In genomic region chr6:106933584-106933983, GRCm38 (mm10) we compare ENCODE assay signal across 23 mouse cellular contexts.
"Had no signal": no experiment of that assay in that cellular context is flagged by ENCODE, and none has a peak within 500 bp of the region (broad histone marks: within the 10 kb centered on the region; RNA-seq: fewer than 3 reads in every experiment).

No protein-coding gene starts in this region.

- ATAC-seq: liver, embryonic 12.5 days; midbrain, embryonic 13.5 days; midbrain, embryonic 16.5 days had no signal

- DNase-seq: kidney, adult 18-20 months; kidney, adult 9 months; kidney, postnatal 14 days; layer of hippocampus, adult 9-11 months; liver; lung, adult 18-20 months; lung, postnatal 10 days; lung, postnatal 36 days; thymus, adult 2 months; thymus, postnatal 14 days; thymus, postnatal 4 days had no signal

- H3K4me2 ChIP-seq: limb, embryonic 13.5 days; liver, embryonic 12.5 days; liver, embryonic 15.5 days; lung, embryonic 15.5 days; midbrain, embryonic 13.5 days; neural tube, embryonic 13.5 days had no signal

- H3K36me3 ChIP-seq: limb, embryonic 10.5 days; limb, embryonic 13.5 days; liver, embryonic 12.5 days; liver, embryonic 15.5 days; lung, embryonic 15.5 days; midbrain, embryonic 10.5 days; midbrain, embryonic 13.5 days; neural tube, embryonic 13.5 days had no signal

- H3K27me3 ChIP-seq: limb, embryonic 13.5 days; liver, embryonic 12.5 days; liver, embryonic 15.5 days; lung, embryonic 15.5 days; megakaryocyte, embryonic 14.5 days; midbrain, embryonic 13.5 days; neural tube, embryonic 13.5 days had no signal

- H3K4me1 ChIP-seq: limb, embryonic 10.5 days; limb, embryonic 13.5 days; liver, embryonic 12.5 days; liver, embryonic 15.5 days; lung, embryonic 15.5 days; megakaryocyte, embryonic 14.5 days; midbrain, embryonic 10.5 days; midbrain, embryonic 13.5 days; neural tube, embryonic 13.5 days had no signal

- H3K27ac ChIP-seq: layer of hippocampus, adult 2 months; limb, embryonic 10.5 days; limb, embryonic 13.5 days; liver, embryonic 12.5 days; liver, embryonic 15.5 days; lung, embryonic 15.5 days; midbrain, embryonic 10.5 days; midbrain, embryonic 13.5 days; neural tube, embryonic 13.5 days had no signal

- H3K4me3 ChIP-seq: layer of hippocampus, adult 2 months; limb, embryonic 10.5 days; limb, embryonic 13.5 days; liver, embryonic 12.5 days; liver, embryonic 15.5 days; lung, embryonic 15.5 days; megakaryocyte, embryonic 14.5 days; midbrain, embryonic 10.5 days; midbrain, embryonic 13.5 days; myocyte; neural tube, embryonic 13.5 days had no signal

- H3K9me3 ChIP-seq: limb, embryonic 10.5 days; limb, embryonic 13.5 days; liver, embryonic 12.5 days; liver, embryonic 15.5 days; lung, embryonic 15.5 days; megakaryocyte, embryonic 14.5 days; midbrain, embryonic 10.5 days; midbrain, embryonic 13.5 days; neural tube, embryonic 13.5 days had no signal

- H3K9ac ChIP-seq: limb, embryonic 13.5 days; liver, embryonic 12.5 days; liver, embryonic 15.5 days; lung, embryonic 15.5 days; midbrain, embryonic 13.5 days; neural tube, embryonic 13.5 days had no signal
